Mouse (Mus musculus): ENCODE measurements at regions not wholly inside any gene's neighbourhood (a gene's known extent, or its start where the extent isn't known, plus 50 kb on each side); places are given as distances from the start of the nearest gene placed in this dataset.

DNA sequence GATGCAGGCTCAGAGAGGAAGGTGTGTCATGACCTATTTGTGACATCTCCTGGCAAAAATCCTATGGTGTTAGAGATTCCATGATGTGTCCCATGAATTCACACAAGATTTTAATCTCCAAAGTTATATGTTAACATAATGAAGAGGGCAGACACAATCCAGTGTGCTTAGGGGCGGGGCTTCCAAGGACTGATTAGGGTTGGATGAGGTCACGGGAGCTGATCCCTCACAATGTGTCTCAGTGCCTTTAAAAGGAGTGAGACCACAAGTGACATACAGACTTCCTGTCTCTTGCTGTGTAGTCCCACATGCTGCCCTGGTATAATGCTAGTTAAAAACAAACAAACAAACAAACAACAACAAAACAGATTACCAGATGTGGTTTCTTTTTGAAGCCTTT, 546.5 kb upstream of the Gm26657 start:
- TF ChIP-seq CTCF (conservative IDR thresholded peaks at IDR 0.05; ENCODE audit: low read length) (no peak), POU5F1 (IDR thresholded peaks at IDR 0.05; ENCODE audit: borderline replicate concordance, low read length) (no peak), NANOG (IDR thresholded peaks at IDR 0.05; ENCODE audit: borderline replicate concordance, low read length) (no peak)

Measured in E14TG2a.4 (cell line).